Mouse (Mus musculus) heart, adult 2 months (tissue): ENCODE data around the gene Nsg1. TPM values are rescaled to one million over a fixed set of nuclear protein-coding genes. Genes with fewer than 3 reads are reported as not detected.

Source experiments
- DNase-seq, 2 experiments: peaks; one replicate each; pipeline ENCODE4 v3.0.0; 2021
- H3K27ac ChIP-seq: fragments of 200-600 bp; 2 replicates; pipeline ENCODE4 v1.8.1; 2022
- H3K27me3 ChIP-seq: fragments of 200-500 bp; 2 replicates; pipeline ENCODE4 v1.6.1; 2012; ENCODE audit warnings: mild to moderate bottlenecking, low read length, inconsistent platforms, mixed read lengths; ENCODE audit not compliant: control insufficient read depth, insufficient read depth
- H3K36me3 ChIP-seq: fragments of 200-500 bp; 2 replicates; pipeline ENCODE4 v1.6.1; 2012; ENCODE audit warnings: low read length, inconsistent platforms; ENCODE audit not compliant: control insufficient read depth, insufficient read depth
- H3K4me1 ChIP-seq: fragments of 200-500 bp; 2 replicates; pipeline ENCODE4 v1.6.1; 2011; ENCODE audit warnings: low read length; ENCODE audit not compliant: control insufficient read depth, insufficient read depth
- H3K4me3 ChIP-seq: fragments of 200-600 bp; 2 replicates; pipeline ENCODE4 v1.8.1; 2022
- H3K79me2 ChIP-seq: fragments of 200-500 bp; replicated peaks from 2 replicates; pipeline ENCODE4 v1.6.1; 2012; ENCODE audit warnings: mild to moderate bottlenecking, inconsistent platforms, low read length, moderate library complexity, mixed read lengths; ENCODE audit not compliant: control insufficient read depth, insufficient read depth
- H3K9ac ChIP-seq: fragments of 200-500 bp; 2 replicates; pipeline ENCODE4 v1.6.1; 2012; ENCODE audit warnings: low read depth, mild to moderate bottlenecking, control low read depth, inconsistent platforms, low read length, mixed read lengths
- CTCF ChIP-seq: fragments of 200-600 bp; IDR thresholded peaks from 2 replicates; pipeline ENCODE4 v1.8.1; 2022; ENCODE audit warnings: antibody characterized with exemption, mild to moderate bottlenecking, moderate library complexity
- EP300 ChIP-seq: fragments of 200-500 bp; IDR thresholded peaks from 2 replicates; pipeline ENCODE4 v1.6.1; 2011; ENCODE audit warnings: low read depth, low read length, control low read depth; ENCODE audit not compliant: insufficient read depth
- POLR2A ChIP-seq: fragments of 200-500 bp; IDR thresholded peaks from 2 replicates; pipeline ENCODE4 v1.6.1; 2011; ENCODE audit warnings: mild to moderate bottlenecking, low read depth, low read length, control low read depth; ENCODE audit not compliant: insufficient read depth
- WGBS: fragments of 180-500 bp; shearing (Covaris S2); methylation state at CpG from one replicate; pipeline ENCODE4 v1.1.7; 2018; 5-methylcytosine and 5-hydroxymethylcytosine counted together
- intact Hi-C: fragments of 180-260 bp; cut with DNase I; formaldehyde crosslinking; loops from one replicate; pipeline ENCODE4 v1.15.1; 2025
- polyA plus RNA-seq: library from polyadenylated mRNA; depleted of rRNA; stranded (reverse); fragments of >200 nt; gene quantifications from 2 replicates; pipeline ENCODE4 v1.2.3, GENCODE M21; 2012
- total RNA-seq, 2 experiments: library from RNA; stranded (reverse); gene quantifications; 2 replicates each; pipeline ENCODE4 v1.2.3; 2021

The Nsg1 gene
- total and polyA plus RNA-seq, 3 experiments, result 6.8 to 12.5 (median 7.8) TPM

GRCm38 (mm10) chr5:38129339-38129738 lies 30.4 kb downstream of the Nsg1 start:
- Histone ChIP-seq H3K79me2 (no peaks in the 10 kb centered on the region), H3K9ac (no peak overlapping the region), H3K36me3 (no peaks in the 10 kb centered on the region), H3K27ac (no peak overlapping the region), H3K4me1 (no peaks in the 10 kb centered on the region), H3K4me3 (no peak overlapping the region), H3K27me3 (no peaks in the 10 kb centered on the region)
- WGBS, result 87% methylated on average over 2 of the region's 2 CpGs
- intact Hi-C loops, result no loop called here
- no peak for DNase-seq
- TF ChIP-seq POLR2A, result no peak
- TF ChIP-seq CTCF, result no peak
- no peak for TF ChIP-seq EP300

GRCm38 (mm10) chr5:38126519-38127306 lies 33.0 kb downstream of the Nsg1 start:
- no peaks in the 10 kb centered on the region for H3K27me3 ChIP-seq
- H3K79me2 ChIP-seq, result no peaks in the 10 kb centered on the region
- no peaks in the 10 kb centered on the region for H3K4me1 ChIP-seq
- no peak overlapping the region for H3K4me3 ChIP-seq
- H3K9ac ChIP-seq, result no peak overlapping the region
- DNase-seq, result no peak
- H3K27ac ChIP-seq, result no peak overlapping the region
- intact Hi-C loops, result no loop called here
- TF ChIP-seq CTCF, result no peak
- TF ChIP-seq EP300, result no peak
- no peak for TF ChIP-seq POLR2A
- no peaks in the 10 kb centered on the region for H3K36me3 ChIP-seq
- WGBS, result 80% methylated on average over 13 of the region's 13 CpGs

GRCm38 (mm10) chr5:38121699-38122098 lies 38.0 kb downstream of the Nsg1 start:
- Histone ChIP-seq H3K27me3 (no peaks in the 10 kb centered on the region), H3K36me3 (no peaks in the 10 kb centered on the region), H3K9ac (no peak overlapping the region), H3K4me3 (no peak overlapping the region), H3K4me1 (no peaks in the 10 kb centered on the region), H3K79me2 (no peaks in the 10 kb centered on the region), H3K27ac (no peak overlapping the region)
- TF ChIP-seq CTCF, result no peak
- no peak for TF ChIP-seq POLR2A
- no peak for TF ChIP-seq EP300
- no peak for DNase-seq
- 66% methylated on average over 7 of the region's 7 CpGs for whole genome bisulfite sequencing
- intact Hi-C loops, result no loop called here

GRCm38 (mm10) chr5:38119268-38119667 lies 40.4 kb downstream of the Nsg1 start:
- H3K4me1 ChIP-seq, result no peaks in the 10 kb centered on the region

GRCm38 (mm10) chr5:38117056-38117455 lies 42.7 kb downstream of the Nsg1 start:
- WGBS, result 91% methylated on average over 1 of the region's 1 CpGs
- H3K9ac ChIP-seq, result no peak overlapping the region
- no peak overlapping the region for H3K27ac ChIP-seq
- H3K79me2 ChIP-seq, result no peaks in the 10 kb centered on the region
- no peak for DNase-seq
- intact Hi-C loops, result no loop called here
- no peaks in the 10 kb centered on the region for H3K27me3 ChIP-seq
- H3K36me3 ChIP-seq, result no peaks in the 10 kb centered on the region
- H3K4me1 ChIP-seq, result no peaks in the 10 kb centered on the region
- TF ChIP-seq POLR2A (no peak), EP300 (no peak), CTCF (no peak)
- no peak overlapping the region for H3K4me3 ChIP-seq

More at GRCm38 (mm10) chr5:38119268-38119667, 40.4 kb downstream of the Nsg1 start:
- H3K27ac ChIP-seq, result no peak overlapping the region
- TF ChIP-seq POLR2A (no peak), EP300 (no peak), CTCF (no peak)
- intact Hi-C loops, result no loop called here
- H3K79me2 ChIP-seq, result no peaks in the 10 kb centered on the region
- H3K9ac ChIP-seq, result no peak overlapping the region
- WGBS, result 69% methylated on average over 5 of the region's 5 CpGs
- no peaks in the 10 kb centered on the region for H3K27me3 ChIP-seq
- no peak overlapping the region for H3K4me3 ChIP-seq
- H3K36me3 ChIP-seq, result no peaks in the 10 kb centered on the region
- DNase-seq, result no peak

GRCm38 (mm10) chr5:38114526-38114925 lies 45.2 kb downstream of the Nsg1 start:
- no peak overlapping the region for H3K27ac ChIP-seq
- no peaks in the 10 kb centered on the region for H3K27me3 ChIP-seq
- DNase-seq, result no peak
- no peaks in the 10 kb centered on the region for H3K79me2 ChIP-seq
- no peaks in the 10 kb centered on the region for H3K4me1 ChIP-seq
- TF ChIP-seq EP300 (no peak), POLR2A (no peak), CTCF (no peak)
- no peaks in the 10 kb centered on the region for H3K36me3 ChIP-seq
- intact Hi-C loops, result no loop called here
- no peak overlapping the region for H3K4me3 ChIP-seq
- H3K9ac ChIP-seq, result no peak overlapping the region
- 97% methylated on average over 2 of the region's 2 CpGs for WGBS
